Mouse (Mus musculus): ENCODE results near the gene Npas3.

- TF ChIP-seq CTCF (IDR thresholded peaks at IDR 0.05; ENCODE audit: control insufficient read depth, insufficient read depth, insufficient read length) (no peak), CEBPB (IDR thresholded peaks at IDR 0.05; ENCODE audit: low read depth) (no peak), USF1 (IDR thresholded peaks at IDR 0.05; ENCODE audit: low read depth) (no peak)
Observed at GRCm38 (mm10) chr12:54120386-54120785, 871.9 kb downstream of the Npas3 start.

Data from C2C12 (cell line).